Mouse (Mus musculus) small intestine, adult 2 months (tissue): ENCODE results near the gene Olfr512. TPM values are rescaled to one million over a fixed set of nuclear protein-coding genes. Genes with fewer than 3 reads are reported as not detected.

Experiments used
- H3K27ac ChIP-seq: fragments of 200-500 bp; 2 replicates; pipeline ENCODE4 v1.5.1; 2012; ENCODE audit warnings: low read depth, low read length, control low read depth, inconsistent platforms; ENCODE audit not compliant: insufficient read depth
- H3K27me3 ChIP-seq: fragments of 200-500 bp; 2 replicates; pipeline ENCODE4 v1.6.1; 2012; ENCODE audit warnings: mild to moderate bottlenecking, moderate library complexity, low read length, inconsistent platforms; ENCODE audit not compliant: control insufficient read depth, insufficient read depth
- H3K36me3 ChIP-seq: fragments of 200-500 bp; 2 replicates; pipeline ENCODE4 v1.6.1; 2012; ENCODE audit warnings: mild to moderate bottlenecking, low read length, control low read depth, inconsistent platforms; ENCODE audit not compliant: control insufficient read depth, insufficient read depth
- H3K4me1 ChIP-seq: fragments of 200-500 bp; 2 replicates; pipeline ENCODE4 v1.6.1; 2012; ENCODE audit warnings: low read length, inconsistent platforms, mixed read lengths; ENCODE audit not compliant: control insufficient read depth, insufficient read depth, insufficient read length
- H3K4me3 ChIP-seq: fragments of 200-500 bp; 2 replicates; pipeline ENCODE4 v1.5.1; 2012; ENCODE audit warnings: low read depth, mild to moderate bottlenecking, control low read depth, inconsistent platforms, low read length, moderate library complexity
- CTCF ChIP-seq: fragments of 200-500 bp; IDR thresholded peaks from 2 replicates; pipeline ENCODE4 v1.5.1; 2012; ENCODE audit warnings: low read depth, mild to moderate bottlenecking, control low read depth, inconsistent platforms, low read length, moderate library complexity, mixed read lengths; ENCODE audit not compliant: insufficient replicate concordance, insufficient read length; ENCODE audit errors: extremely low read depth
- POLR2A ChIP-seq: fragments of 200-500 bp; IDR thresholded peaks from 2 replicates; pipeline ENCODE4 v1.6.1; 2012; ENCODE audit warnings: low read depth, mild to moderate bottlenecking, control low read depth, inconsistent platforms, low read length, moderate library complexity
- WGBS: fragments of 180-500 bp; shearing (Covaris S2); methylation state at CpG from one replicate; pipeline ENCODE4 v1.1.7; 2018; 5-methylcytosine and 5-hydroxymethylcytosine counted together
- polyA plus RNA-seq: library from polyadenylated mRNA; depleted of rRNA; stranded (reverse); fragments of >200 nt; gene quantifications from 2 replicates; pipeline ENCODE4 v1.2.3, GENCODE M21; 2012; rRNA removed

Gene Olfr512
- not detected in 2 replicates for polyA plus RNA-seq

DNA sequence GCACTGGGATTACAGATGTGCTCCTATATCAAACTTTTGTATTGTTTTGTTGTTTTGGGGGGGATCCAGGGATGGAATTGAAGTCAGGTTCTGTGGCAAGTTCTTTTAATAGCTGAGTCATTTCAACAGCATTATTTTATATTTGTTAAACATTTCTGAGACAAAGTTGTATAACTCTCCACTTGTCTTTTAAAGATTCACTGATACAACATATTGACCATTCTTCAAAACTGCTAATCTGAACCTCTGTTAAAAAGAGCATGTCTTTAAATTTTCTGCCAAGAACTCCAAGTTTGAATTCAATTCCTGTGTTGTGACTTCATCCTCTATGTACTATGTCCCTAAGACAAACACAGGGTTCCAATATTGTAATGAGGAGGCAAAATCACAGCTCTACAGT is at the start of gene Olfr512:
Gene Olfr512 (plus strand): TSS at position 301 of the 400 bp plus-strand sequence.
- H3K36me3 ChIP-seq, result no peaks in the 10 kb centered on the region
- no peak within 1 kb of the TSS for H3K4me3 ChIP-seq
- no peak for TF ChIP-seq POLR2A
- TF ChIP-seq CTCF, result no peak
- H3K4me1 ChIP-seq, result no peaks in the 10 kb centered on the region
- no peaks in the 10 kb centered on the region for H3K27me3 ChIP-seq
- no peak within 1 kb of the TSS for H3K27ac ChIP-seq

DNA sequence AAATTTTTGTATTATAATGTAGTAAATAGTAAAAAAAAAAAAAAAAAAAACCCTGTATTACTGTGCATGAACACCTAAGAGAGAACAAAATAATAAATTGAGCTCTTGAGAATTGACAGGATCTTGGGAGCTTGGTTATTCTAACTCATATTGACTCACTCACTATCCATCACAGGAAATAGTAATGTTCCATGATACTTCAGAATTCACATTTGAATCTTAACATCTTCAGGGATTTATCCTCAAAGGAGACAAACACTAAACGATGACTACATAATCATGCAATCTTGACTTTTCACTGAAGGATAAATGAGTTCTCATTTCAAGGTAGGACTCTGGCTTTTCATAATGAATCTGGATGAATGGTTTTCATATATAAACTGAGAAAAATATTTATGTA is 47.0 kb upstream of the Olfr512 start, which contains the start of gene Olfr510:
Gene Olfr510 (plus strand): TSS at position 301 of the 400 bp plus-strand sequence.
- H3K4me3 ChIP-seq, result no peak within 1 kb of the TSS
- no peaks in the 10 kb centered on the region for H3K27me3 ChIP-seq
- WGBS, result 86% methylated on average over 1 of the region's 1 CpGs
- H3K36me3 ChIP-seq, result no peaks in the 10 kb centered on the region
- H3K27ac ChIP-seq, result no peak within 1 kb of the TSS
- no peak for TF ChIP-seq CTCF
- no peak for TF ChIP-seq POLR2A
- H3K4me1 ChIP-seq, result no peaks in the 10 kb centered on the region

DNA sequence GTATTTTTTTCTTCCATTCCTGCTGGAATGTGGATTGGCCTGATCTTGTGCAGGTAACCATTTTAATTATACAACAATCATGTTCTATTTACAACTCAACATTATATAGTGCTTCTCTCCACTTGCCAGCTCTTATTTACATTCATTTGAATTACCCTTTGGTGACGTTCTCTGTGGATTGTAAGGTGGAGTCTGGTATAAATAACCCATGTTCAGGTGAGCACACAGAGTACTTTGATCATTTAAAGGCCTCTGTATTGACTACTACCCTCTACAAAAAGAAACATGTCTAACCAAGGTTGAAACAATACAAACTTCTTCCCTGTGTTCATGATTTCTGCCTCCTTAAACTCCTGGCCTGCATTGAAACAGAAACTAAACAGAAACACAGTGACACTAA is 42.1 kb upstream of the Olfr512 start:
- 11% methylated on average over 1 of the region's 1 CpGs for WGBS
- H3K36me3 ChIP-seq, result no peaks in the 10 kb centered on the region
- no peak for TF ChIP-seq CTCF
- TF ChIP-seq POLR2A, result no peak
- H3K4me1 ChIP-seq, result no peaks in the 10 kb centered on the region
- no peak overlapping the region for H3K4me3 ChIP-seq
- H3K27me3 ChIP-seq, result no peaks in the 10 kb centered on the region
- no peak overlapping the region for H3K27ac ChIP-seq

DNA sequence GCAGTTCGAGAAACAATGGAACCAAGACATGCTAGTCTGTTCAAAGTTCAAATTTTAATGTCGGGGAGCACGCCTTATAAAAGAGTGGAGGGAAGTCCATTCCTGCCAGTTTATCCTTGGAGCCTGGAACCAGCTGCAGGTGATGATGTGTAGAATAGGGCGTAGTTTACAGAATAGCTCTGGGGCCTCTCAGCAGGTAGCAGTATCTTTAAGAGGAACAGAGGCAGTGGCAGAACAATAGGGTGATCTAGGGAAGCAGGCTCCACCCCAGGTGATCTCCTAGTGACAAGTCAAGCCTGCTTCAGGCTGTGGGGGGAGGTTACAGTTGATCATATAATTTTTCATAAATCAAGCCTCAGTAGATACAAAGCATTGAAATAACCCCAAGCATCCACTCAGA is 34.2 kb upstream of the Olfr512 start:
- no peak for TF ChIP-seq POLR2A
- TF ChIP-seq CTCF, result no peak
- H3K27ac ChIP-seq, result no peak overlapping the region
- no peaks in the 10 kb centered on the region for H3K4me1 ChIP-seq
- H3K4me3 ChIP-seq, result no peak overlapping the region
- no peaks in the 10 kb centered on the region for H3K27me3 ChIP-seq
- WGBS, result 61% methylated on average over 4 of the region's 4 CpGs
- H3K36me3 ChIP-seq, result no peaks in the 10 kb centered on the region

DNA sequence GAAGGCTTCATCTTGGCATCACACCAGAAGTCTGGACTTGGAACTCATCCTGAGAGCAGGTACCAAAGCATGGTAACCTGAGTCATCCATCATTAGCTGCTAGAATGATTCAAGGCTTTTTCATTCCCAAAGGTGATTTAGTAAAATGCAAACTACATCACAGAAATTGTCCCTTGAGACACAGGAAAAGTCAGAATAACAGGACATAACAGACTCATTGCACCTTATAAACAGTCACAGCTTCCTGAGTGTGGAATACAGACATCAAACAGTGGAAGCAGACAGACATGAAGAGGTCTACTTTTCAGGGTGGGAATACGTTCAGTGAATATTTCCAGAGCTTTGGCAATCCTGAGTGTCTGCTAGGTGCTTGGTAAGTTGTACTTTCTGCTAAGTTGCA is 37.6 kb downstream of the Olfr512 start, which contains the start of gene Olfr513:
Gene Olfr513 (plus strand): TSS at position 301 of the 400 bp plus-strand sequence.
- Histone ChIP-seq H3K4me3 (no peak within 1 kb of the TSS), H3K27me3 (no peaks in the 10 kb centered on the region), H3K36me3 (no peaks in the 10 kb centered on the region), H3K27ac (no peak within 1 kb of the TSS), H3K4me1 (no peaks in the 10 kb centered on the region)
- TF ChIP-seq POLR2A (no peak), CTCF (no peak)
- WGBS, result 39% methylated on average over 1 of the region's 1 CpGs

- Histone ChIP-seq H3K4me1 (no peaks in the 10 kb centered on the region), H3K27ac (no peak overlapping the region), H3K27me3 (no peaks in the 10 kb centered on the region), H3K36me3 (no peaks in the 10 kb centered on the region), H3K4me3 (no peak overlapping the region)
- 30% methylated on average over 3 of the region's 3 CpGs for WGBS
- TF ChIP-seq CTCF, result no peak
- TF ChIP-seq POLR2A, result no peak
Observed at GRCm38 (mm10) chr7:108760411-108760810, 47.3 kb downstream of the Olfr512 start.

Other genes with a start within 250 kb of the Olfr512 start
- gene Olfr498, start 248.0 kb upstream of the Olfr512 start, polyA plus RNA-seq, result not detected in 2 replicates
- not detected in 2 replicates for gene Olfr502, start 188.3 kb upstream of the Olfr512 start, polyA plus RNA-seq
- gene Olfr503, start 168.8 kb upstream of the Olfr512 start, polyA plus RNA-seq, result not detected in 2 replicates
- not detected in 2 replicates for gene Olfr504, start 147.5 kb upstream of the Olfr512 start, polyA plus RNA-seq
- gene Olfr506, start 102.5 kb upstream of the Olfr512 start, polyA plus RNA-seq, result not detected in 2 replicates
- not detected in 2 replicates for gene Olfr507, start 91.5 kb upstream of the Olfr512 start, polyA plus RNA-seq
- not detected in 2 replicates for gene Olfr508, start 83.3 kb upstream of the Olfr512 start, polyA plus RNA-seq
- gene Olfr509, start 61.4 kb upstream of the Olfr512 start, polyA plus RNA-seq, result not detected in 2 replicates
- gene Olfr510, start 46.9 kb upstream of the Olfr512 start, polyA plus RNA-seq, result not detected in 2 replicates
- gene Olfr513, start 37.7 kb downstream of the Olfr512 start, polyA plus RNA-seq, result not detected in 2 replicates
- gene Olfr514, start 112.7 kb downstream of the Olfr512 start, polyA plus RNA-seq, result not detected in 2 replicates
- not detected in 2 replicates for gene Olfr516, start 137.2 kb downstream of the Olfr512 start, polyA plus RNA-seq
- not detected in 2 replicates for gene Olfr517, start 159.1 kb downstream of the Olfr512 start, polyA plus RNA-seq
- gene Olfr518, start 171.7 kb downstream of the Olfr512 start, polyA plus RNA-seq, result not detected in 2 replicates
- not detected in 2 replicates for gene Olfr519, start 181.1 kb downstream of the Olfr512 start, polyA plus RNA-seq
- gene Nlrp10, start 216.9 kb downstream of the Olfr512 start, polyA plus RNA-seq, result 0.03 TPM in 1 of 2 replicates, not detected in the other
- 132 and 223 TPM in 2 replicates for gene Eif3f, start 221.1 kb downstream of the Olfr512 start, polyA plus RNA-seq
- 0.58 and 0.63 TPM in 2 replicates for gene Tub, start 237.0 kb downstream of the Olfr512 start, polyA plus RNA-seq